Mouse (Mus musculus): ENCODE measurements around the gene Shank2.
A peak's percentile ranks its signal among the peaks of the same experiment; 100 is the strongest.

Shank2 gene

GRCm38 (mm10) chr7:144174329-144174728 lies 172.6 kb downstream of the Shank2 start:
- DNase-seq, result no peak

GRCm38 (mm10) chr7:144175025-144175424 lies 173.3 kb downstream of the Shank2 start:
- DNase-seq, result no peak

GRCm38 (mm10) chr7:144175481-144176233 lies 173.9 kb downstream of the Shank2 start:
- DNase-seq, result no peak

- DNase-seq, result no peak
These were observed 174.6 kb downstream of the Shank2 start for GRCm38 (mm10) chr7:144176234-144176730.

- DNase-seq, result no peak
These were observed 177.7 kb downstream of the Shank2 start for GRCm38 (mm10) chr7:144179436-144179835.

GRCm38 (mm10) chr7:144180885-144181284 lies 179.2 kb downstream of the Shank2 start:
- peak; percentile 22 to 31 for DNase-seq

- DNase-seq, result no peak
These were observed 186.2 kb downstream of the Shank2 start for GRCm38 (mm10) chr7:144187869-144188430.

GRCm38 (mm10) chr7:144189446-144189845 lies 187.7 kb downstream of the Shank2 start:
- DNase-seq, result no peak

GRCm38 (mm10) chr7:144198491-144198890 lies 196.8 kb downstream of the Shank2 start:
- no peak for DNase-seq

- no peak for DNase-seq
These were observed 200.4 kb downstream of the Shank2 start for GRCm38 (mm10) chr7:144202017-144202682.

GRCm38 (mm10) chr7:144204290-144204689 lies 202.6 kb downstream of the Shank2 start:
- no peak for DNase-seq

- DNase-seq, result no peak
These were observed 203.4 kb downstream of the Shank2 start for GRCm38 (mm10) chr7:144205161-144205560.

- DNase-seq, result no peak
These were observed 204.1 kb downstream of the Shank2 start for GRCm38 (mm10) chr7:144205837-144206236.

GRCm38 (mm10) chr7:144206254-144206653 lies 204.5 kb downstream of the Shank2 start:
- DNase-seq, result no peak

- no peak for DNase-seq
These were observed 205.4 kb downstream of the Shank2 start for GRCm38 (mm10) chr7:144207100-144207499.

GRCm38 (mm10) chr7:144207849-144208248 lies 206.1 kb downstream of the Shank2 start:
- no peak for DNase-seq

- no peak for DNase-seq
These were observed 206.9 kb downstream of the Shank2 start for GRCm38 (mm10) chr7:144208628-144209027.

- DNase-seq, result no peak
These were observed 208.8 kb downstream of the Shank2 start for GRCm38 (mm10) chr7:144210526-144210925.

- DNase-seq, result no peak
These were observed 211.0 kb downstream of the Shank2 start for GRCm38 (mm10) chr7:144212694-144213093.

GRCm38 (mm10) chr7:144217192-144217591 lies 215.5 kb downstream of the Shank2 start:
- DNase-seq, result peak in 1 of 2 experiments; percentile 21

GRCm38 (mm10) chr7:144228683-144229082 lies 227.0 kb downstream of the Shank2 start:
- no peak for DNase-seq

- DNase-seq, result no peak
These were observed 227.7 kb downstream of the Shank2 start for GRCm38 (mm10) chr7:144229421-144229820.

- no peak for DNase-seq
These were observed 230.5 kb downstream of the Shank2 start for GRCm38 (mm10) chr7:144232132-144232706.
